Mouse (Mus musculus) ovary, adult 2 months (tissue): Measurements from ENCODE around the gene Tom1l2. TPM values are rescaled to one million over a fixed set of nuclear protein-coding genes. Genes with fewer than 3 reads are reported as not detected.

Experiments used
- polyA plus RNA-seq: library from polyadenylated mRNA; depleted of rRNA; stranded (reverse); fragments of >200 nt; gene quantifications from 2 replicates; pipeline ENCODE4 v1.2.3, GENCODE M21; 2012; rRNA removed

The Tom1l2 gene
- 127 and 144 TPM in 2 replicates for polyA plus RNA-seq

DNA sequence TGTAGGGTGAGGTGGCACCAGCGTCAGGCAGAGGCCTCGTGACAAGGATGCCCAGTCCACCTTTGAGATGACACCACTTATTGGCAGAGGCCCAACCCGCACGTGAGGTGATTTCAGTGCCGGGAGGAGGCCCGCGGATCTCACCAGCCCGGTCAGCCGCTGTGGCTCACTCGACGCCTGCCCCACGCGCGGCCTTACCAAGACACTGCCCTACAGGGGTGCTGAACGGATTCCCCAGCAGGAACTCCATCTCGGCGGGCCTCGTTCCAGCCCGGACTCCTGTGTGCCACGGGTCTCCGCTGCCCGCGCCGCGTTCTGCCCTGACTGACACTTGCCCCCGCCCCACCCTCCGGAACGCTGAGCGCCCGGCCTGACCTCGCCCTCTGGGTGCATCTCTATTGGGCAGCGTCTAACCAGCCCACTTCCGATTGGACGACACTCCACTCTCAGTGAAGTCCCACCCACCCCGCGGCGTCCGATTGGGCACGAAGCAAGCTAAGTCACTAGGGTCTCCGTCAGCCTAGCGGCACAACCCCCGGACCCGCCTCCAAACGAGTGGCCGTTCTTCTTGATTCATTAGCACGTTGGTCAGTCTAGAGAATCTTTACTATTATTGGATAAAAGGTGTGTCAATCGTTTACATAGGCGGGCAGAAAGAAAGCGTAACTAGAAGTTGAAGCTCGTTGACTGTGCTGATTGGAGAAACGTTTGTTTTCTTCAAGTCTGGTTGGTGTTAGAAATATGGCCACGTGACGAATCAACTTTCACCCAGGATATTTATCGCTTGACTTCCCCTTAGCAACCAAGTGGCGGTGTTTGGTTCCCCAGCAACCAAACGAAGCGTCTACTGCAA, at the start of gene Tom1l2, which contains the start of gene Drc3:
Tom1l2 (minus strand) TSS at position 347 of the 853 bp plus-strand sequence.
Drc3 (plus strand) TSS at position 771 of the 853 bp plus-strand sequence.

DNA sequence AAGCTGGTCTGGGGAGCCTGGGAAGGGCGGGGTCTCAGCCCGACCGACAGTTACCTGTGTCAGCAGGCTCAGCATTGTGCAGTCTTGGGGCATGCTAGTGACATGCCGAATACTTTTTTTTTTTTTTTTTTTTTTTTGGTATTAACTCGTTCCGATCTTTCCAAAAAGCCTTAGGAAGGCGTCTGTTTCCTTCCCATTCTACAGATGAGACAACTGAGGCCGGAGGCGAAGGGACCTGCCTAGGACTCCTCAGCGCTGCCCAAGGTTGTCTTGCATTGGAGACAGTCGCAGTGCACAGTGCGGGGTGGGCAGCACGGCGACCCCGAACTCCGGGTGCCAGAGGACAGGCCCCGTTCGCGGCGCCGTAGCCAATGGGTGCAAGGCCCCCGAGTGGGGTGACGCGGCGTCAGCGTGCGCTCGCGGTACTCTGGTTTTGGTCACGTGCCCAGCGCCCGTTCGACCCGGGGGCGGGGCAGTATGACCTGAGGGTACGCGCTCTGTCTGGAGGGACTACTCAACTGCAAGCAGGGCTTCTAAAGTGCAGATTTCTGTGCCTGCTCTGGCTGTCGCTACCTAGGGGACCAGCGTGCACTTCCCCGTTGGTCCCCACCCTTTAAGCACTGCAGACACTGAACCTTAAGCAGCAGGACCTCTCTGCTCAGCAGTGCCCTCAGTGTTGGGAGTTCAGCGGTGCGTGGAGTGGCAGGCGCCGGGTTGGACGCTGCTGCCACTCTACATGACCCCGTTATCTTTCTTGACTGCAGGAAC, 130.1 kb downstream of the Tom1l2 start, which contains the start of gene Srebf1:
Srebf1 (minus strand) TSS at position 113 of the 768 bp plus-strand sequence.

Other genes with a start within 250 kb of the Tom1l2 start
- 76.7 and 77.4 TPM in 2 replicates for gene Rai1, start 247.9 kb downstream of the Tom1l2 start, polyA plus RNA-seq
- 246 and 263 TPM in 2 replicates for gene Srebf1, start 130.3 kb downstream of the Tom1l2 start, polyA plus RNA-seq
- 21.8 and 26.2 TPM in 2 replicates for gene Drc3, start 424 bp upstream of the Tom1l2 start, polyA plus RNA-seq
- 32.0 and 33.9 TPM in 2 replicates for gene Gid4, start 64.2 kb upstream of the Tom1l2 start, polyA plus RNA-seq
- 24.3 and 30.1 TPM in 2 replicates for gene Atpaf2, start 65.6 kb upstream of the Tom1l2 start, polyA plus RNA-seq
- 63.4 and 65.8 TPM in 2 replicates for gene Drg2, start 101.7 kb upstream of the Tom1l2 start, polyA plus RNA-seq
- 0.45 and 0.53 TPM in 2 replicates for gene Myo15, start 116.4 kb upstream of the Tom1l2 start, polyA plus RNA-seq
- gene Alkbh5, start 183.5 kb upstream of the Tom1l2 start, polyA plus RNA-seq, result 34.2 and 38.4 TPM in 2 replicates